Mouse (Mus musculus) stomach, embryonic 15.5 days (tissue): Measurements from ENCODE around the gene Tmcc2. TPM values are rescaled to one million over a fixed set of nuclear protein-coding genes. Genes with fewer than 3 reads are reported as not detected.
A peak's percentile ranks its signal among the peaks of the same experiment; 100 is the strongest.

ENCODE experiments used
- ATAC-seq: fragments of 200-750 bp; cut with Nextera tagmentation; 2 replicates; pipeline ENCODE4 v1.8.0; 2017; ENCODE audit warnings: low read depth, moderate number of reproducible peaks, moderate TSS enrichment; ENCODE audit not compliant: insufficient read depth, low FRiP score
- H3K27ac ChIP-seq: fragments of 300-500 bp; sonication (generic); 2 replicates; pipeline ENCODE4 v1.5.1; 2015; ENCODE audit warnings: mild to moderate bottlenecking, inconsistent platforms
- H3K27me3 ChIP-seq: fragments of 300-500 bp; sonication (generic); replicated peaks from 2 replicates; pipeline ENCODE4 v1.6.1; 2015; ENCODE audit warnings: inconsistent platforms
- H3K36me3 ChIP-seq: fragments of 300-500 bp; sonication (generic); 2 replicates; pipeline ENCODE4 v1.6.1; 2015; ENCODE audit warnings: inconsistent platforms
- H3K4me1 ChIP-seq: fragments of 300-500 bp; sonication (generic); 2 replicates; pipeline ENCODE4 v1.6.1; 2015; ENCODE audit warnings: inconsistent platforms
- H3K4me2 ChIP-seq: fragments of 300-500 bp; sonication (generic); 2 replicates; pipeline ENCODE4 v1.6.1; 2015; ENCODE audit warnings: mild to moderate bottlenecking, inconsistent platforms
- H3K4me3 ChIP-seq: fragments of 300-500 bp; sonication (generic); replicated peaks from 2 replicates; pipeline ENCODE4 v1.5.1; 2015; ENCODE audit warnings: inconsistent platforms
- H3K9ac ChIP-seq: fragments of 300-500 bp; sonication (generic); 2 replicates; pipeline ENCODE4 v1.6.1; 2015; ENCODE audit warnings: inconsistent platforms
- H3K9me3 ChIP-seq: fragments of 300-500 bp; sonication (generic); 2 replicates; pipeline ENCODE4 v1.6.1; 2016; ENCODE audit warnings: inconsistent platforms
- WGBS: fragments of 180-500 bp; shearing (Covaris S2); methylation state at CpG from one replicate; pipeline ENCODE4 v1.1.7; 2015; 5-methylcytosine and 5-hydroxymethylcytosine counted together
- polyA plus RNA-seq: library from polyadenylated mRNA; unstranded; fragments of >200 nt; fragmentation: Nextera tagmentation; extraction: Ambion mirVana; gene quantifications from 2 replicates; pipeline ENCODE4 v1.2.1, GENCODE M21; 2015

Gene Tmcc2
- polyA plus RNA-seq, 1 experiment from 2014 or later: 52.2 TPM

DNA sequence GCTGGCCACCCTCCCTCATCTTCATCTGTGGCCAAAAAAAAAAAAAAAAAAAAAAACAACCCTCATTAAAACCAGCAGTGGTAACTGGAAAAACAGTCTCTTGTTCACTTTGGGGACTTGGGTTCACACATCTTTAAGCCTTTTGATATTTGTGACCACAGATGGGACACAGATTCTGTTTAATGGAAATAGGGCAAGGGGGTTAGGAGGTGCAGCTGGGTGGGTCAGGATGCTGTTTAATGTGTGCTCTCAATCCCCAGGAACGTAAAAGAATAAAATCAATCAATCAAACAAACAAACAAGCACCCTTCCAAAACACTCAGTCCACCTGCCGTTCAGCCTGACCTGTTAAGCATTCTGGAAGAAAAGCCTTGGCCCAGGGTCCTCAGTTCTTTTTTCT, 57.9 kb downstream of the Tmcc2 start:
- H3K27me3 ChIP-seq: no peaks in the 10 kb centered on the region
- ATAC-seq: no peak
- WGBS: 16% methylated on average over 2 of the region's 2 CpGs
- no peaks in the 10 kb centered on the region for H3K36me3 ChIP-seq
- no peak overlapping the region for H3K4me2 ChIP-seq
- no peak overlapping the region for H3K4me3 ChIP-seq
- 0 out of 2 replicates have a peak overlapping the region, but pooled peaks have one; percentile 75 for H3K27ac ChIP-seq
- no peak overlapping the region for H3K9ac ChIP-seq
- H3K4me1 ChIP-seq: peaks cover 25% of the 10 kb centered on the region
- H3K9me3 ChIP-seq: no peaks in the 10 kb centered on the region

DNA sequence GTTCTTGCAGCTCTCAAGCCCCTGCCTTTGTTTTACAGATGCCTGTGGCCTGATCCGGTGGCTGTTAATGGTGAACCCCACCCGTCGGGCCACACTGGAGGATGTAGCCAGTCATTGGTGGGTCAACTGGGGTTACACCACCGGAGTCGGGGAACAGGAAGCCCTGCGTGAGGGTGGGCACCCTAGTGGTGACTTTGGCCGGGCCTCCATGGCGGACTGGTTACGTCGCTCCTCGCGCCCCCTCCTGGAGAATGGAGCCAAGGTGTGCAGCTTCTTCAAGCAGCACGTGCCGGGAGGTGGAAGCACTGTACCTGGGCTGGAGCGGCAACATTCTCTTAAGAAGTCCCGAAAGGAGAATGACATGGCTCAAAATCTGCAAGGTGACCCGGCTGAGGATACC, 59.8 kb downstream of the Tmcc2 start:
- Histone ChIP-seq H3K36me3 (no peaks in the 10 kb centered on the region), H3K4me1 (peaks cover 21% of the 10 kb centered on the region), H3K9ac (no peak overlapping the region), H3K9me3 (no peaks in the 10 kb centered on the region), H3K27ac (no peak overlapping the region), H3K4me3 (no peak overlapping the region), H3K4me2 (no peak overlapping the region), H3K27me3 (no peaks in the 10 kb centered on the region)
- ATAC-seq: no peak
- 88% methylated on average over 17 of the region's 17 CpGs for WGBS

DNA sequence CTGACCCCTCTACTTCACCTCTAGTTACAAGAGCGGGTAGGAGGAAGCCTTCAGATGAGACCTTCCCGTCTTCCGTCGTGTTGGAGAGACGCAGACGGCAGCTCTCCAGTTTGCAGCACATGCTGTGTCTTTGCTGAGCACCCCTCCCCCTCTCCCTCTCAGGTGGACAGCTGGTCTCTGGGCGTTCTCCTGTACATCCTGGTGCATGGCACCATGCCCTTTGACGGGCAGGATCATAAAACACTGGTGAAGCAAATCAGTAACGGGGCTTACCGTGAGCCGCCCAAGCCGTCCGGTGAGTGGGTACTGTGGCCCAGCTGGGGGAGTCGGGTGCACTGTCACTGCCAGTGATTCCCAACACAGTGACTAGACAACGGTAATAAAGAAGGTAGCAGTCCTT, 60.7 kb downstream of the Tmcc2 start:
- no peak for ATAC-seq

DNA sequence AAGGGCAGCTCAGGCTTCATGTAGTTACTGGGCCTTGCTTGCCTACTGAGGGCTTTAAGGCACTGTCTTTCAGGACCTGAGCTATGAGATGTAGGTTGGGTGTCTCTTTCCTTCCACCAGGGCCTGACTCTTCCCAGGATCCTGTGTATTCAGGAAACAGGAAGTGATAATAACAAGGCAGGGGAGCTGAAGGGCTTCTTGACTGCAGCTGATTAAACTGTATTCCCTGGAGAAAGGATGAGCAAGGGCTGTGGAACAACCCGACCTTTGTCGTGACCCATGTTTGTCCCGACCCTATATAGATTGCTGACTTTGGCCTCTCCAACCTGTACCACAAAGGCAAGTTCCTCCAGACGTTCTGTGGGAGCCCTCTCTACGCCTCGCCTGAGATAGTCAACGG, 61.4 kb downstream of the Tmcc2 start:
- H3K27ac ChIP-seq: no peak overlapping the region
- H3K27me3 ChIP-seq: no peaks in the 10 kb centered on the region
- WGBS: 83% methylated on average over 7 of the region's 7 CpGs
- no peak overlapping the region for H3K4me3 ChIP-seq
- no peaks in the 10 kb centered on the region for H3K36me3 ChIP-seq
- no peak overlapping the region for H3K9ac ChIP-seq
- H3K9me3 ChIP-seq: no peaks in the 10 kb centered on the region
- no peak overlapping the region for H3K4me2 ChIP-seq
- no peak for ATAC-seq
- H3K4me1 ChIP-seq: peaks cover 14% of the 10 kb centered on the region

More for the DNA sequence above, 60.7 kb downstream of the Tmcc2 start:
- no peak overlapping the region for H3K27ac ChIP-seq
- peaks cover 21% of the 10 kb centered on the region for H3K4me1 ChIP-seq
- no peak overlapping the region for H3K4me2 ChIP-seq
- no peaks in the 10 kb centered on the region for H3K9me3 ChIP-seq
- H3K4me3 ChIP-seq: no peak overlapping the region
- no peaks in the 10 kb centered on the region for H3K36me3 ChIP-seq
- H3K9ac ChIP-seq: no peak overlapping the region
- no peaks in the 10 kb centered on the region for H3K27me3 ChIP-seq
- 88% methylated on average over 15 of the region's 15 CpGs for WGBS

DNA sequence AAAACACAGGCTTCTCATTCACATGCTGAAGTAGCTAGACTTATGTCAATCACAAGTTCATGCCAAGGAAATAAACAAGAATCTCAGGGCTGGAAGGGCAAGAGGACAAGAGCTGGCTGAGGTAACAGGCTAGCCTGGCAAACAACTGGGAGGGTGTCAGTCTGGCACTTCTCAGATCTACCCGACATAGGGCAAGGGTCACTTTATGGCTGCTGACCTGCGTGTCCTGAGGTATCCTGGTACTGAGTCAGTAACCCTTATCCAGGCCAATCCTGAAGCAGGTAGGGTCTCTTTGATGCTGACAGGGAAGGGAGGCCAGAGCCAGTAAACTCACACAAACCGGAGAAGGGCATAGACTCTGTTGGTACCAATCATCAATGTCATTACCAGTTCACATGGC, 62.5 kb downstream of the Tmcc2 start:
- no peak overlapping the region for H3K9ac ChIP-seq
- H3K27ac ChIP-seq: no peak overlapping the region
- no peak for ATAC-seq
- no peaks in the 10 kb centered on the region for H3K36me3 ChIP-seq
- H3K4me3 ChIP-seq: no peak overlapping the region
- no peaks in the 10 kb centered on the region for H3K9me3 ChIP-seq
- no peaks in the 10 kb centered on the region for H3K27me3 ChIP-seq
- WGBS: 75% methylated on average over 3 of the region's 3 CpGs
- no peak overlapping the region for H3K4me2 ChIP-seq
- peaks cover 8% of the 10 kb centered on the region for H3K4me1 ChIP-seq

DNA sequence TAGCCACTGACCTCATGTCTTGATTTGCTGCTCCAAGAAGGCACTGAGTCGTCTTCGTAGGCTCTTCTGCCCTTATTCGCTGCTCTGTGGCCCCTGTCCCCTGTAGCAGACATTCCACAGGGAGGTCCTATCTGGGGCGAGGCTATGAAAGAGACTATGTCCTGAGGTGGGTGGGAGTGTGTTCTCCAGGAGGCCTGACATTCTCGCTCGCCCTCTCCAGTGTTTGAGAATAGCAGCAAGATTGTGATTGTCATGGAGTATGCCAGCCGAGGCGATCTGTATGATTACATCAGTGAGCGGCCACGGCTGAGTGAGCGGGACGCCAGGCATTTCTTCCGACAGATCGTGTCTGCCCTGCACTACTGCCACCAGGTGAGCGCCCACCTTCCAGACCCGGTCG, 63.6 kb downstream of the Tmcc2 start:
- WGBS: 79% methylated on average over 17 of the region's 17 CpGs
- Histone ChIP-seq H3K4me3 (no peak overlapping the region), H3K27ac (no peak overlapping the region), H3K4me1 (peaks cover 13% of the 10 kb centered on the region), H3K9ac (no peak overlapping the region), H3K4me2 (no peak overlapping the region), H3K9me3 (no peaks in the 10 kb centered on the region), H3K36me3 (no peaks in the 10 kb centered on the region), H3K27me3 (no peaks in the 10 kb centered on the region)
- no peak for ATAC-seq

DNA sequence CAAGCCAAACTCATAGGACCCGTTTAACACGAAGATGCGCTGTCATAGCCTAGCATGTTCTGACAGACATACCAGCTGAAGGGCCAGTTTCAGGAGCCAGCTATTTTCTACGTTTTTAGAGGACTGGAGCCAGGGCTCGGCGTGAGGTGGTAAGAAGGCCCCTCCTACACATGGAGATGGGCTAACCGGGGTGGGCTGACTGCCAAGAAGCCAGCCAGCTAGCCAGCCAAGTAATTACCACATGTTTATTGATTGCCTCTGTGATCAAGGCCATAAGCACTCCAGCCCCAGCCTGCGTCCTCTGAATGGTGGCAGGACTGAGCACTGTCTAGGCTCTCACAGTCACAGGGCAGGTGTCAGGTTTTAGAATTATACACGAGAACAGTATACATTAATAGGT, 64.3 kb downstream of the Tmcc2 start:
- Histone ChIP-seq H3K27ac (no peak overlapping the region), H3K4me3 (no peak overlapping the region), H3K4me2 (no peak overlapping the region), H3K9ac (no peak overlapping the region), H3K4me1 (peaks cover 16% of the 10 kb centered on the region), H3K9me3 (no peaks in the 10 kb centered on the region), H3K36me3 (no peaks in the 10 kb centered on the region), H3K27me3 (no peaks in the 10 kb centered on the region)
- ATAC-seq: peak; percentile 57
- WGBS: 54% methylated on average over 9 of the region's 9 CpGs

DNA sequence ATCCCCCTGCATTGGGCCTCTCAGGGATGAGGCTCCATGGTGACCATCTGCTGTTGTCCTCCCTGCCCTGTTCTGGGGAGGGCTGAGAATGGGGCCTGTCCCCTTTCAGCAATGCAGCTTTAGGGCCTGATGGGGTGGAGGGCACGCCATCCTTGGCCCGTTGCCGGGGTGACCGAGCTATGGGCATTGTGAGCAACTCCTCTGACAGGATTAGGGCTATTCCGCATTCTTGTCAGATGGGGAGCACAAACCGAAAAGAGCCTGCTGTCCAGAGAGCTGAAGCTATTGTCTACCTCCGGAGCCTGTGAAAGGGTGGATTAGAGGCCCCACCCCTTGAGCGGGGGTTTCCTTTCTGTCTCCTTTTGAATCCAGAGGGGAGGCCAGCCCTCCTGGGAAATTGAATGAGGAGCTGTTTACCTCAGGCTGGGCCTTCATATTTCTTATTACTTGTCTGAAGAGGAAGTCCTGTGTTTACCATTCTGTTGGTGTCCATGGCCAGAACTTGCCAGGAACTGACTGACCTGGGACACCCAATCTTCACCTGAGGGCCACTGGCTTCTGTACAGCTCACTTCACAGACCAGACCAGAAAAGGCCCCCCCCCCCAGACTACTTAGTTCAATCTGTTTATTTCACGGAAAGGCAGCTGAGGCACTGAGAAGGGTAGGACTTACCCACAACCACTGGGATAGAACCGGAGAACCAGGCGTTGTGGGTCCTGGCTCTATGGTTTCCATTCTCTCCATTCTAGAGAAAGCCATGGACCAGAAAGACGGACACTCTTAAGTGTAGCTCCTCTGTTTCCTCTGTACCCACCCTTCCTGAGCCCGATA, 68.2 kb downstream of the Tmcc2 start:
- H3K9me3 ChIP-seq: no peaks in the 10 kb centered on the region

DNA sequence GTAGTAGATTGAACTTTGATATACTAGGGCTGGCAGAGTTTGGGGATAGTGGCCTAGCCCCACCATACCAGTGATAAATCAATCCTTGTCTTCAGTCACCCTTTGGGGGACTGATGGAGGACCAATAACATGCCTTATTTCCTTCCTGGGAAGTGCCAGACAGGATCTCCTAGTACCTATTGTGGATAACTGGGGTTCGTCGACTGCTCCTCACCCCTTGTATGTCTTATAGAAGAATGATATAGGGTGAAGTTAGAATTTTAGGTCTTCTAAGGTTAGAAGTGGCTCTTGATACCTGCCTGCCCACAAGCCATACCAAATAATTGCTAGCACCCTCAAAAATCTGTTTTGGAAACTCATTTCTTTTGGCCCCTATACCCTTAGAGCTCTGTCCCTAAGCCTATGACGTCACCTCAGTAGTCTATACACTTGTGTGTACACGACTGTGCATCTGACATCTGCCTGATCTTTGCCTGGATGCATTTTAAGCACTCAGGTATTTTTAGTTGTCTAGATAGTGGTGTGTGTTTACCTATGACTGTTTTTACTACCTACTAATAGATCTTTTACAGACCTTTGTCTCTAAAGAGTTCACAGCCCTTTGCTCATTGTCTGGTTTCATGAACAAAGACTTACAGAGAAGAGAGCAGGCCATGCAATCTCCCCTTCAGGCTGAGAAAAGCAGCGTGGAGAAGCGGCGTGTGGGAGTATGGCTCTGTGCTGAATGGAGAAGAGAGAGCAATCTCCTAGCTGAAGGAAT, 69.1 kb downstream of the Tmcc2 start:
- no peak overlapping the region for H3K9ac ChIP-seq
- H3K4me1 ChIP-seq: peaks cover 31% of the 10 kb centered on the region
- no peaks in the 10 kb centered on the region for H3K9me3 ChIP-seq
- no peak overlapping the region for H3K4me3 ChIP-seq
- no peaks in the 10 kb centered on the region for H3K36me3 ChIP-seq
- ATAC-seq: no peak
- WGBS: 62% methylated on average over 7 of the region's 7 CpGs
- 0 out of 2 replicates have a peak, but pooled peaks cover under 1% of the 10 kb centered on the region for H3K27me3 ChIP-seq
- no peak overlapping the region for H3K4me2 ChIP-seq
- peak overlapping the region; percentile 46 for H3K27ac ChIP-seq

More for the DNA sequence above, 68.2 kb downstream of the Tmcc2 start:
- Histone ChIP-seq H3K4me3 (no peak overlapping the region), H3K4me1 (peaks cover 33% of the 10 kb centered on the region), H3K27ac (peak overlapping the region; percentile 46), H3K4me2 (no peak overlapping the region), H3K9ac (no peak overlapping the region), H3K36me3 (no peaks in the 10 kb centered on the region), H3K27me3 (no peaks in the 10 kb centered on the region)
- WGBS: 44% methylated on average over 13 of the region's 13 CpGs
- no peak for ATAC-seq

DNA sequence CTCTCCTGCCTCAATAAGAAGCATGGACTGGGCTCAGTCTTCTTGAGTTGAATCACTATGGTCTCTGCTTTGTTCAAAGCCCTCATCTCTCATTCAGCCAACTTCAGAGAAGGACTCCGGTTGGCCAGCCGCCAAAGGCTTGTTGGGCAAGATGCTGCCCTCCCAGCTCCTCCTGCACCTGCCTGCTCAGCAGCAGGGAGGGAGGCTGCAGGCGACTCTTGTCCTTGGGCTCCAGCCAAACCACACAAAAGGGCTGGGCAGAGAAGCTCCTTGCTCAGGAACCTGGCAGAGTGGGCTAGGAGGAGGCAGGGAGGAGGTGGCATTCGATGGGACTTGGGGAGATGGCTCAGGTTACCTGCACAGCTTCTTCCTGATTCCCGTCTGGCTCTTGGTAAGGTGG, 71.8 kb downstream of the Tmcc2 start:
- Histone ChIP-seq H3K4me2 (peak overlapping the region; percentile 99; the same call in 1 of the 2 replicates), H3K9me3 (no peaks in the 10 kb centered on the region), H3K4me3 (no peak overlapping the region), H3K4me1 (peaks cover 41% of the 10 kb centered on the region), H3K36me3 (no peaks in the 10 kb centered on the region), H3K27me3 (peaks cover 19% of the 10 kb centered on the region; the same call in 1 of the 2 replicates), H3K9ac (no peak overlapping the region), H3K27ac (peak overlapping the region; percentile 70)
- 43% methylated on average over 5 of the region's 5 CpGs for WGBS
- peak; percentile 49; the same call in 1 of the 2 replicates for ATAC-seq

DNA sequence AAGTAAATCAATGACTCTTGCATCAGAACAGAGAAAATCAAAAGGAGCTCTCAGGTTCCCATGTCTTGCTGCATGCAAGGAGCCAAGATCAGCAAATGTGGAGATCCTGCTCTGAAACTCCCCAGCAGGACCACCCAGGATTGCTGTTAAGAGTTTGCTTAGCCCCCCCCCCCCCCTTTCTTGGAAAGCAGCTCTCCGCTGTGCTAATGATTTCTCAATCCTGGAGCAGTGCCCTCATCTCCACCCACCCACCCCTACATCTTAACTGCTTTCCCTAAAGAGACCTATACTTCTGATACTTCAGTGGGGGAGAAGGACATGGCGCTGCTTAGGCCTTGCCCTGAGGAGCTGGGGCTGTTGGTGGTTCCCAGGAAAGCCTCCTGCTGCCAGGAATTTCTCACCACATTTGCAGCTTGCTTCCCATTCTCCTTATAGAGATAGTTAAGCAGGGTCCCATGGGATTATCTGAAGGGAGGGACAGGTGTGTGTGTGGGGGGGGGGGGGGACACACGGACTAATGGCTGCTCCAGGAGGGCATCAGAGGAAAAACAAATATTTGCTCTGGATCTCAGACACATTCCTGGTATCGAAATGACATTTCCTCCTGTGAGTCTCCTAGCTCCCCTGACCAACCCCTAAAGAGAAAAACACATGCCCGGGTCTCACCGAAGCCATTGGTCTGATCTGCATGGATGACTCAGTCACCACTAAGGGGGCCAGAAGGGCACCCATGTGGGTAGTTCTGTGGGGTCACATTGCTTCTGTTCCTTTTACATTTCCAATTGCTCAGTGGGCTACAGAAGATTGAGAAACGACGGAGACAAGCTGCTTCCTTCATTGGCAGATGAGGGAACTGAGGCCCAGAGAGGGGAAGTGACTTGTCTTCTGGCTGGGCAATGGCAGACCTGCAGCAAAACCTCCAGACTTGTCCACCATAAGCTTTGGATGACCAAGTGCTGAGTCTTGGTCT, 72.9 kb downstream of the Tmcc2 start:
- Histone ChIP-seq H3K4me2 (peak overlapping the region; percentile 99), H3K4me3 (no peak overlapping the region; the same call in 1 of the 2 replicates), H3K36me3 (no peaks in the 10 kb centered on the region), H3K4me1 (peaks cover 39% of the 10 kb centered on the region), H3K9ac (no peak overlapping the region), H3K27ac (peak overlapping the region; percentile 70), H3K9me3 (no peaks in the 10 kb centered on the region), H3K27me3 (peaks cover 19% of the 10 kb centered on the region; the same call in 1 of the 2 replicates)
- 43% methylated on average over 8 of the region's 8 CpGs for WGBS
- ATAC-seq: no peak
